Mouse (Mus musculus): ENCODE results near the gene Plce1.

GRCm38 (mm10) chr19:38599001-38599400, 118.1 kb downstream of the Plce1 start:
- TF ChIP-seq POLR2A (IDR thresholded peaks at IDR 0.05; ENCODE audit: insufficient read depth, low read depth, low read length) (no peak), CTCF (IDR thresholded peaks at IDR 0.05; ENCODE audit: insufficient read depth, low read depth, low read length) (no peak)

Data from olfactory bulb, adult 2 months (tissue).